Mouse (Mus musculus) layer of hippocampus, adult 2 months (tissue): Measurements from ENCODE around the gene Gpr179. TPM values are rescaled to one million over a fixed set of nuclear protein-coding genes. Genes with fewer than 3 reads are reported as not detected.
"Not testable (repeated sequence)": the region's sequence is repeated elsewhere in the genome, so short reads cannot be mapped to it uniquely, and the experiment has no call there.

ENCODE experiments used
- DNase-seq, 2 experiments: peaks; one replicate each; pipeline ENCODE4 v3.0.0; 2022; ENCODE audit warnings: low spot score in 2 of 2
- H3K27ac ChIP-seq: fragments of 200-600 bp; 2 replicates; pipeline ENCODE4 v1.8.1; 2022
- H3K4me3 ChIP-seq: fragments of 200-600 bp; 2 replicates; pipeline ENCODE4 v1.8.1; 2022; ENCODE audit warnings: mild to moderate bottlenecking
- CTCF ChIP-seq: fragments of 200-600 bp; conservative IDR thresholded peaks from 2 replicates; pipeline ENCODE4 v1.8.1; 2022; ENCODE audit warnings: antibody characterized with exemption, mild to moderate bottlenecking, moderate library complexity
- total RNA-seq, 2 experiments: library from RNA; stranded (reverse); gene quantifications; 2 replicates each; pipeline ENCODE4 v1.2.3; 2021

The Gpr179 gene
- total RNA-seq, 2 experiments from 2014 or later: 0.20 to 0.33 TPM

DNA sequence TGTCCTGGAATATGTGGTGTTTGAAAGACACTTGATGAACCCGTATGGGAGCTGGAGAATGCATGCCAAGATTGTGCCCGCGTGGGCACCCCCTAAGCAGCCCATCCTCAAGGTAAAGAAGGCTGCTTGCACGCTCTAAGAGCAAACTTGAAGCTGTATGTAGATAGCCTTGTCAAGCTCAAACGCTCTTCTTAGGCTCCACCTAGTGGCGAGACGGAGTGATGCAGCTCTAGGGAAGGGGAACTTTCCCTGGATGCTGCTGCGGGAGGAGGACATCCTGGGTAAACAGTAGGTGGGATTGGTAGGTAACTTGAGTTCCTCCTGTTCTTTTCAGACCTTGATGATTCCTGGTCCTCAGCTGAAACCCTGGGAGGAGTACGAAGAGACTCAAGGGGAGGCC, 23.7 kb downstream of the Gpr179 start:
- peak; percentile 95 for TF ChIP-seq CTCF
- peak overlapping the region; percentile 39; the same call in 1 of the 2 replicates for H3K27ac ChIP-seq
- DNase-seq: peak; percentile 44 to 67
- no peak overlapping the region for H3K4me3 ChIP-seq

DNA sequence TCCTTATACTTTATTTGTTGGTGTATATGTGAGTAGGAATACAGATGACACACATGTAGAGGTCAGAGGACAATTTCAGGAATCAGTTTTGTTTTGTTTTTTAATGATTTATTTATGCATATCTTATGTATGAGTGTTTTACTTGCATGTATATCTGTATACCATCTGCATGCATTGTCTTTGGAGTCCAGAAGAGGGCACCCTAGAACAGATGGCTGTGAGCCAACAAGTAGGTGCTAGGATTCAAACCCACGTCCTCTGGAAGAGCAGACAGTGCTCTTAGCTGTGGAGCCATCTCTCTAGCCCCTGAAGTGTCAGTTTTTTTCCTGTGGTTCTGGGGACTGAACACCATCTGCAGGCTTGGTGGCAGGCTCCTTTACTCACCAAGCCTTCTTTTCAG, 26.7 kb downstream of the Gpr179 start:
- H3K27ac ChIP-seq: no peak overlapping the region
- TF ChIP-seq CTCF: peak; percentile 67
- no peak for DNase-seq
- H3K4me3 ChIP-seq: no peak overlapping the region

DNA sequence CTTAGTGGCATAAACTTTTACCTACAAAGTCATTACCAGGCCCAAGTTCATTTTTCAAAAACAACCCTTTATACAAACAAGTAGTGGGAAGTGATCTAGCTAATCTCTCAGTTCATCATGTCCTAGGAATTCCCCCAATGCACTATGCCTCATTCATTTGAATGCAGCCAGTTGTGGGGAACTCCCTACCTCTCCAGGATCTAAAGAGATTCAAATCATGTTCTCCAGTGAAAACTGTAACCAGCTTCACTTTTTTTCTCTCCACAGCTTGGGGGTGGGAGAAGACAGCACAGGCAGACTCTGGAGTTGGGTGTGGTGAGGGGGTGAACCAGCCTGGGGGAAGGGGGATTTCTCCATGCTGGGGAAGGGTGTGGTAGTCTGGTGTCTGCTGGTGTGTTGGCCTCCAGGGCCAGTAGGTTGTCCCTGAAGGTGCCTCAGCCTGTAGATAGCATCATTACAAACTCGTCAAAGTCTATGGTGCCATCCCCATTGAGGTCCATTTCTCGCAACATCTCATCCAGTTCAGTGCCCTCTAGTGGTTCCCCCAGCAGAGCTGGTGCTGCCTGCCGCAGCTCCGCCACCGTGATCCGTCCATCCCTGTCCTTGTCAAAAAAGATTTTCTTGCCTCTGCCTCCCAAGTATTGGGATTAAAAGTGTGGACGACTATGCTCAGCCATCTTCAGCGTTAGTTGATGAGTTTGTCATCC, 29.8 kb downstream of the Gpr179 start:
- not testable (repeated sequence) for DNase-seq, H3K4me3 ChIP-seq, H3K27ac ChIP-seq
- TF ChIP-seq CTCF: peak; percentile 43

DNA sequence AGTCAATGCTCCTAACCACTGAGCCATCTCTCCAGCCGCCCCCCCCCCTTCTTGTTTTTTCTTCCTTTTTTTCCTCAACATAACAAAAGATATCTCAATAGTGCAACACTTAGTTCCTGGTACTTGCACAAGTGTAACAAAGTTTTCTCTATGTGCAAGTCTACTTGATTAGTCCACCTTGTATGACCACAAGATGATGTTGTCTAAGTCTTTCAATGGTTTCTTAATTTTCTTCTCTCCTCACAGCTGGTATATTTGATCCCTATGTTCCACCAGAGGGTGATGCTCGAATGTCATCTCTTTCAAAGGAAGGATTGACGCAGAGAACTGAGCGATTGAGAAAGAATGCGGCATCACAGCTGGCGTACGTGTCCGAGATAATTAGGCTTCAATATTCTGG, 30.7 kb downstream of the Gpr179 start:
- Histone ChIP-seq H3K27ac (no peak overlapping the region), H3K4me3 (no peak overlapping the region)
- DNase-seq: no peak
- TF ChIP-seq CTCF: no peak

DNA sequence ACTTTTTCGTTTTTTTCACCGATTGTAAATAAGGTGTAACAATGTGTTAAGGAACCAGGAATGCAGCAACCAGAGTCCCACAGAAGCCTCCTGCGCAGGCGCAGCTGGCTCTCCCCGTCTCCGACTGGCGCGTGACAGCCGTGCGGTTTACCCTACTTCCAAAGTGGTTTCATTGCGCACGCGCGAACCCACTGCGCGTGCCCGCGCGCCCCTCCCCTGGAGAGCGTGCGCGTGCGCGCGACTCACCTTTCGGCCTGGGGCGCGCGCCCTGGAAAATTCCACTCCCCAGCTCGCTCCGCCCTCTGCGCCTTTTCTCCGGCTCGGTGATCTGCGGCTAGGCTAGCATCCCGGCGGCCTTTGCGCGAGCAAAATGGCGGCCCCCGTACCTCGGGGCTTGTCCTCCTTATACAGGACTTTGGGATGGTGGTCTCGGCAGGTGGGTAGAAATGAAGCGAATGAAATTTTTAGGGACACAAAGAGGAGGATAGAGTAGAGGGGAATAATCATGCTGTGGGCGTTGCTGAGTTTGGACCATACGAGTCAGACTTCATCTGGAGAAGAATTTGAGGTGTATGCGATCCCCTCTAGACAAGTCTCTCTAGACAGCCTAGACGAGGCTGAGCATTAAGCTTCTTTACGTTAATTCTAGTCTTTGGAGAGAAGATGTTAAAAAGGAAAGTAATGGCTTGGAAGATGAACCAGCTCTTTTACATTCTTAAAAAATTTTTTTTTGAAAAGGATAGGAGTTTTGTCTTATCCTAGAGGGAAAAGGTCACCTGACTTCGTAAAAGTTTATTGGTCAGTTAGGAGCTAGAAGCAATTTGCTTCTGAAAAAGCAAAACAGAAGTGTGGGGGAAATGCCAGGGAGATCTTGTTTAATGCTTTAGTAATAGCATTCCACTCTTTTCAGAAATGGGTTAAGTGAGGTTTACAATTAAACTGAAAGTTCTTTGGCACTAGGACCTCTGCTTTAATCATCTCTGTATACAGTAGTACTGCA, 36.1 kb downstream of the Gpr179 start, which contains the start of gene Mrpl45:
TSS of gene Mrpl45 (plus strand) at position 213 of the 1,000 bp plus-strand sequence.
- peak within 1 kb of the TSS; percentile 64 for H3K4me3 ChIP-seq
- H3K27ac ChIP-seq: peak within 1 kb of the TSS; percentile 97
- DNase-seq: peak; percentile 96 to 98
- no peak for TF ChIP-seq CTCF

DNA sequence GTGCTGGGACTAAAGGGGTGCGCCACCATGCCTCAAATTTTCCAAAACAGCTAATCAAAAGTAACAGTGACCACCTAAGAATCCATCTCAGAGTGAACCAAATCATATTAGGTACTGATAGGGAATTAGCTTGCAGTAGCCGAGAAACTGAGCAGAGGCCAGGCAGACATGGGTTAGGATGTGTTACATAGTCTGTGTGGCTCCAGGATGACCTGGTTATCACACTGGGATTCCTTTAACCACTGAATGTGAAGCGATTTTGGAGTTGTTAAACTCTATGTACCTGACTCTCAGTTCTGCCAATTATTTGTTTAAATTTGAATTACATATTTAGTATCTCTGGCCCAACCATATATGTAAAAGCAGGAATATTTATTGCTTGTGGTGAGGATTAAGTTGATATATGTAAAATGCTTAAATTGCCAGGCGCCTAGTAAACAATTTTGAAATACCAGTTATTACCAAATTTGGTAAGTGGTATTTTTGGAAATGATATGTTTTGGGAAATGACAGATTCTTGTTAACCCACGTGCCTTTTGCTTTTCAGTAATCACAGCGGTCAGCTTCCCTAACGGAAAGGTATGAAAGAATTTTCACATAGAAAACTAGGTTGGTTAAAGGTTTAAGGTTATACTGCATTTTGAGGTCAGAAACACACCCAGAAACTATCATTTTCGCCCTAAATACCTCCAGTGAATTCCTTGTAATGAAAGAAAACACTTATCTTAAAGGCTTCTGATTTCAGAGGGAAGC, 37.0 kb downstream of the Gpr179 start:
- Histone ChIP-seq H3K27ac (peak overlapping the region; percentile 97), H3K4me3 (peak overlapping the region; percentile 64)
- TF ChIP-seq CTCF: no peak
- no peak for DNase-seq

DNA sequence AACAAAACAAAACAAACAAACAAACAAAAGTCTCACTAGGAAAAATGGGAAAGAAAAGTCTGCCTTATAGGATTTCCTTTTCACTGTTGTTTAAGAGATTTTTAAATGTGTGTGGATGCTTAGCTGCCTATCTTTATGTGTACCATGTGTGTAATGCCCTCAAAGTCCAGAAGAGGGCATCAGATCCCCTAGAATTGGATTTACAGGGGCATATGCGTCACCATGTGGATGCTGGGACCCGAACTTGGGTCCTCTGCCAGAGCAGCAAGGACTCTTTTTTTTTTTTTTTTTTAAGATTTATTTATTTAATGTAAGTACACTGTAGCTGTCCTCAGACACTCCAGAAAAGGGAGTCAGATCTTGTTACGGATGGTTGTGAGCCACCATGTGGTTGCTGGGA, 37.8 kb downstream of the Gpr179 start:
- DNase-seq: no peak
- H3K4me3 ChIP-seq: no peak overlapping the region
- TF ChIP-seq CTCF: peak; percentile 59
- no peak overlapping the region for H3K27ac ChIP-seq

DNA sequence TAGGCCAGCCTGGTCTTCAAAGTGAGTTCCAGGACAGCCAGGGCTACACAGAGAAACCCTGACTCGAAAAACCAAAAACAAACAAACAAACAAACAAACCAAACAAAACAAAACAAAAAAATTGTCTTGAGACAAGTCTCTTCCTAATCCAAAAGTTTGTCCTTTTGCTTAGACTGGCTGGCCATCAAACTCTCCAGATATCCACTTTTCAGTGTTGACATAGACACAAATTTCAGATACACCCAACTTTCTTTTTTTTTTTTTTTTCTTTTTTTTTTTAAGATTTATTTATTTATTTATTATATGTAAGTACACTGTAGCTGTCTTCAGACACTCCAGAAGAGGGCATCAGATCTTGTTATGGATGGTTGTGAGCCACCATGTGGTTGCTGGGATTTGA, 39.0 kb downstream of the Gpr179 start:
- H3K27ac ChIP-seq, DNase-seq, H3K4me3 ChIP-seq: not testable (repeated sequence)

DNA sequence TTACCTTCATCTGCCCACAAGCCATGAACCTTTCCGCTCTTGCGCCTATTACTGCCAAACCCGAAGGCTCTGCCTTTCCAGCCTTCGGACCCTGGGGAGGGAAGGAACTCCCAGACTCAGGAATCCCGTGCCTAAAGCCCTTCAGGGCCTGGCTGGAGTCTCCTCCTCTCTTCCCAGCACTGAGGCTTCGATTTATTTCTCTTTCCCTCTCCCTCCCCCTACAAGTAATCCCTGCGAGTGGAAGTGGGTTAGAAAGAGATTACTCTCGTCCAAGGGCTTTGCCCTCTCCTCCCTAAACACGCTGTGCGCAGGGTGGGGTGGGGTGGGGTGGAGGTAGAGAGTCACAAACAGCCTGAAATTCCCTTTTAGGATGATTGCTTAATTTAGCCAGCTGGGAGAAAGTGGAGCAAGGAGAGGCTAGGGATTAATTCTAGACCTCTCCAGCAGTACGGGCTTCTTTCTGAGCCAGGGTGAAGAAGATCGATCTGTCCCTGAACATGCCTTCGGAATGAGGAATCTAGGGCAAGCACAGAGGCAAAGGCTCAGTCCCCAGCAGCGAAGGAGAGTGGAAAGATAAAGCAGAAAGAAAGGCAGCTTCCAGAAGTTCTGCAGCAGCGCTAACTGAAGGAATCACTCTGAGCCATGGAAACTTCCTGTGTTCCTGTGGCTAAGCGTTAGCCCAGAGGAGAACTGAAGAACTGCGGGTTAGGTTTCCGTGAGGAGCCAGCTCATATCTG, 40.8 kb downstream of the Gpr179 start:
- Histone ChIP-seq H3K4me3 (peak overlapping the region; percentile 10), H3K27ac (peak overlapping the region; percentile 73)
- TF ChIP-seq CTCF: peak; percentile 65
- no peak for DNase-seq

DNA sequence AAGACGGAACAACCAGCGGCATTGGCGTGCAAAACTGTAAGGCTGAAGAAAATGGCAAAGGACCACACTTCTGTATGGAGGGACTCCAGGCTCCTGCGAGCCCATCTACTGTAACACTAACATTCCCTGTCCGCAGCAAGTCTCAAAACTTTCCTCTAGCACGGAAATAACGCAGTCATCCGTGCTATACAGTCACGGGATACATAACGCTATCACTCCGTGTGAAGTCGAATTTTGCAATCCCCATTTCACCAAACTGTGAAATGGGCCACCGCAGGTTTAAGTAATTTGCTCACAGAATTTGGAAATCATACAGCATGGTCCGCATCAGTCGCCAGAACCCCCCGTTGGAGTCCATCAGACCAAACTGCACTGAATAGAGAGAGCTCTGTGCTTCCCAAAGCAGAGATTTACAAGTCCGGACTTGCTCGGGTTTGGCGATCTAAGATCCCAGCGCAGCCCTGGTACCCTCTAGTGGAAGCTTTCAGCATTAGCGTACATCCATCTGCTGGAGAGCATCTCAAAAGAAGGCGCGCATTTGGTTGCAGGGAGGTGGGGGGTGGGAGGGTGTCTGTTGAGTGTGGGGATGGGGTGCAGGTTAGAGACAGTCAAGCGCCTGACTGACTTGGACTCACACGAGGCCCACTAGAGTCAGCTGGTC, 41.8 kb downstream of the Gpr179 start:
- peak; percentile 74 to 79 for DNase-seq
- peak; percentile 83 for TF ChIP-seq CTCF
- Histone ChIP-seq H3K27ac (peak overlapping the region; percentile 85), H3K4me3 (peak overlapping the region; percentile 57)

DNA sequence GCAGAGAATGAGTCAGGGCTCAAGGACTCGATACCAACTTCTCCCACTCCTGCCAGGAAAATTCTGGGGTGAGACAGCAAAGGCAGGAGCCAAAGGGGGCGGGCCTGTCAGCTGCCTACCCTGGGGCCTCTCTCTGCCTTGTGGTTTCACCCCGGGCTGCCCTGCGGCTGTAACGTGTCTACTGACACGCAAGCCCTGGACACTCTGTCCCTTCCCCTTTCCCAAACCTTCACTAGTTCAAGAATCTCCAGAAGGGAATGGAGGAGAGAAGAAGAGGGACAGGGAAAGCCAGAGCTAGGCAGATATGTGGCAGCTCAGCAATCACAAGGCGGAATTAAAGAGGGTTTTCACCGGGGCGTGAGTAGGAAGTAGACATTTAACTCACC, 42.4 kb downstream of the Gpr179 start:
- DNase-seq: peak; percentile 30 to 41
- H3K27ac ChIP-seq: peak overlapping the region; percentile 85
- peak overlapping the region; percentile 57 for H3K4me3 ChIP-seq
- no peak for TF ChIP-seq CTCF
